In the genomic region with DNA sequence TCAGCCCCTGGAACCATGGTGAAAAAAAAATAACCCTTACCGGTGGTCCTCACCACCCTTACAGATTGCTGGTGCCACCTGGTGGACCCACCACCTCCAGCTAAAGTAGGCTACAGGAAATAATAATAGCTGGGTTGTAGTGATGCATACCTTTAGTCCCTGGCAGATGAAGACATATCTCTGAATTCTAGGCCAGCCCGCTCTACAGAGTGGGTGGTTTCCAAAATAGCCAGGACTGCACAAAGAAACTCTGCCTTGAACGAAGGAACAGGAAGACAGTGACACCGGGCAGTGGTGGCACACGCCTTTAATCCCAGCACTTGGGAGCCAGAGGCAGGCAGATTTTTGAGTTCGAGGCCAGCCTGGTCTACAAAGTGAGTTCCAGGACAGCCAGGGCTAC, we compare ENCODE assay signal across 27 mouse cellular contexts. TPM values are rescaled to one million over a fixed set of nuclear protein-coding genes. Genes with fewer than 3 reads are reported as not detected.
A peak's percentile ranks its signal among the peaks of the same experiment; 100 is the strongest.
DNase-seq lines count a peak whose midpoint lies in the region; ATAC-seq and TF ChIP-seq lines count a peak whose summit lies in the region.
"Had no signal": no experiment of that assay in that cellular context is flagged by ENCODE, and none has a peak within 500 bp of the region (broad histone marks: within the 10 kb centered on the region; RNA-seq: fewer than 3 reads in every experiment).

No protein-coding gene starts in this region.

- H3K9ac ChIP-seq in stomach, postnatal 0 days (ENCODE audit: low read length): no peak overlapping the region
- H3K9ac ChIP-seq: embryonic facial prominence, embryonic 12.5 days; forebrain, embryonic 13.5 days; forebrain, embryonic 15.5 days; forebrain, postnatal 0 days had no signal

- peaks cover 4% of the 10 kb centered on the region; the same call in 1 of the 2 replicates for H3K4me1 ChIP-seq in E14TG2a.4 (replicated peaks; ENCODE audit: low read depth, low read length)
- no peaks in the 10 kb centered on the region for H3K4me1 ChIP-seq in stomach, postnatal 0 days (replicated peaks; ENCODE audit: control insufficient read depth, insufficient read depth)
- H3K4me1 ChIP-seq: embryonic facial prominence, embryonic 12.5 days; forebrain, embryonic 13.5 days; forebrain, embryonic 15.5 days had no signal

- H3K27me3 ChIP-seq in E14TG2a.4 (ENCODE audit: insufficient read depth, low read length): no peaks in the 10 kb centered on the region
- H3K27me3 ChIP-seq in stomach, postnatal 0 days (ENCODE audit: control insufficient read depth, insufficient read depth, low read length): no peaks in the 10 kb centered on the region
- H3K27me3 ChIP-seq: CH12.LX; embryonic facial prominence, embryonic 12.5 days; forebrain, embryonic 13.5 days; forebrain, embryonic 15.5 days had no signal

- no peak overlapping the region for H3K4me2 ChIP-seq in stomach, postnatal 0 days (replicated peaks; ENCODE audit: low read depth)
- H3K4me2 ChIP-seq: embryonic facial prominence, embryonic 12.5 days; forebrain, embryonic 13.5 days; forebrain, embryonic 15.5 days had no signal

- TF ChIP-seq CTCF in E14TG2a.4 (conservative IDR thresholded peaks at IDR 0.05; ENCODE audit: low read length): 0 out of 2 replicates have a peak, but pooled peaks have one; percentile 9
- peak; percentile 8; the same call in 1 of the 2 replicates for TF ChIP-seq CTCF in stomach, postnatal 0 days (IDR thresholded peaks at IDR 0.05; ENCODE audit: low read depth)

- H3K36me3 ChIP-seq in E14TG2a.4 (ENCODE audit: insufficient read depth, low read length): no peaks in the 10 kb centered on the region
- no peaks in the 10 kb centered on the region for H3K36me3 ChIP-seq in stomach, postnatal 0 days (ENCODE audit: control insufficient read depth, insufficient read depth, low read length)
- H3K36me3 ChIP-seq: embryonic facial prominence, embryonic 10.5 days; embryonic facial prominence, embryonic 12.5 days; forebrain, embryonic 15.5 days had no signal

- WGBS in stomach, postnatal 0 days: 78% methylated on average over 6 of the region's 6 CpGs

- no peaks in the 10 kb centered on the region for H3K9me3 ChIP-seq in E14TG2a.4 (ENCODE audit: low read length)
- H3K9me3 ChIP-seq in stomach, postnatal 0 days (ENCODE audit: control insufficient read depth, low read length): no peaks in the 10 kb centered on the region
- H3K9me3 ChIP-seq: embryonic facial prominence, embryonic 10.5 days; embryonic facial prominence, embryonic 12.5 days; forebrain, embryonic 13.5 days; forebrain, embryonic 15.5 days had no signal

- H3K4me3 ChIP-seq in E14TG2a.4 (replicated peaks; ENCODE audit: low read length): no peak overlapping the region
- no peak overlapping the region for H3K4me3 ChIP-seq in stomach, postnatal 0 days (ENCODE audit: low read depth, low read length)
- H3K4me3 ChIP-seq: embryonic facial prominence, embryonic 10.5 days; embryonic facial prominence, embryonic 12.5 days; forebrain, embryonic 13.5 days; forebrain, embryonic 15.5 days had no signal

- DNase-seq in frontal cortex, postnatal 10 days (ENCODE audit: low spot score in 2 of 2): no peak
- peak; percentile 39 for DNase-seq in thymus, postnatal 4 days
- no peak for DNase-seq in thymus, postnatal 10 days (ENCODE audit: low spot score in 2 of 2)
- no peak for DNase-seq in stomach, postnatal 0 days (ENCODE audit: low spot score)
- no peak for DNase-seq in natural killer cell, adult 2 months (ENCODE audit: low spot score in 2 of 2)
- no peak for DNase-seq in kidney, postnatal 14 days
- DNase-seq: adrenal gland, adult 2 months; adrenal gland, postnatal 10 days; adrenal gland, postnatal 25 days; B cell, adult 2 months; cerebellum, adult 11-12 months; cerebellum, adult 2 months; cerebellum, postnatal 10 days; cerebellum, postnatal 25 days; forebrain, postnatal 0 days had no signal

- no peak for TF ChIP-seq EP300 in stomach, postnatal 0 days (optimal IDR thresholded peaks at IDR 0.05)

- peak; percentile 90 for ATAC-seq in frontal cortex, adult (ENCODE audit: low TSS enrichment)
- no peak for ATAC-seq in stomach, postnatal 0 days (ENCODE audit: low FRiP score, low TSS enrichment)
- ATAC-seq: CD4-positive, CD25-positive, alpha-beta regulatory T cell, adult 4 months; forebrain, embryonic 13.5 days; forebrain, embryonic 15.5 days; forebrain, postnatal 0 days had no signal

- H3K27ac ChIP-seq in stomach, postnatal 0 days (replicated peaks): no peak overlapping the region
- H3K27ac ChIP-seq: embryonic facial prominence, embryonic 10.5 days; embryonic facial prominence, embryonic 12.5 days; forebrain, embryonic 13.5 days; forebrain, embryonic 15.5 days had no signal

RNA-seq across cellular contexts. Expression of gene Ubxn1, which starts 7.0 kb away (rescaled TPM):
- 195 TPM in 2 replicates for polyA plus RNA-seq in stomach, postnatal 0 days (2015; fragmentation: Nextera tagmentation; extraction: Ambion mirVana)

RNA-seq across cellular contexts. Expression of gene Lrrn4cl, which starts 13.7 kb away (rescaled TPM):
- 2.3 and 2.6 TPM in 2 replicates for polyA plus RNA-seq in stomach, postnatal 0 days (2015; fragmentation: Nextera tagmentation; extraction: Ambion mirVana)
- polyA plus RNA-seq: CD4-positive, CD25-positive, alpha-beta regulatory T cell, adult 4 months had no signal

RNA-seq across cellular contexts. Expression of gene Uqcc3, which starts 16.5 kb away (rescaled TPM):
- 81.2 and 85.2 TPM in 2 replicates for polyA plus RNA-seq in stomach, postnatal 0 days (2015; fragmentation: Nextera tagmentation; extraction: Ambion mirVana)

RNA-seq across cellular contexts. Expression of gene Lbhd1, which starts 19.3 kb away (rescaled TPM):
- polyA plus RNA-seq in stomach, postnatal 0 days (2015; fragmentation: Nextera tagmentation; extraction: Ambion mirVana): 47.2 and 47.8 TPM in 2 replicates

RNA-seq across cellular contexts. Expression of gene Gm49403, which starts 19.5 kb away (rescaled TPM):
- not detected in 2 replicates for polyA plus RNA-seq in stomach, postnatal 0 days (2015; fragmentation: Nextera tagmentation; extraction: Ambion mirVana)
- polyA plus RNA-seq: adrenal gland, adult 2 months; CD4-positive, CD25-positive, alpha-beta regulatory T cell, adult 4 months; cerebellum, adult 2 months; cortical plate, adult 2 months; embryonic facial prominence, embryonic 10.5 days; embryonic facial prominence, embryonic 12.5 days; embryonic facial prominence, embryonic 14.5 days; forebrain, embryonic 11.5 days; forebrain, embryonic 13.5 days; forebrain, embryonic 15.5 days; forebrain, postnatal 0 days; frontal cortex, adult 2 months had no signal
